Mouse (Mus musculus) G1E (cell line): ENCODE measurements around the gene Arid3b.

Experiments
- CTCF ChIP-seq: IDR thresholded peaks from 2 replicates; pipeline ENCODE4 v1.5.1; 2012; ENCODE audit warnings: low read depth, low read length, inconsistent platforms, mixed read lengths
- GATA1 ChIP-seq: IDR thresholded peaks from 2 replicates; pipeline ENCODE4 v1.6.1; 2012; ENCODE audit warnings: borderline replicate concordance, low read length, inconsistent platforms, mixed read lengths
- GATA2 ChIP-seq: IDR thresholded peaks from 2 replicates; pipeline ENCODE4 v1.6.1; 2012; ENCODE audit warnings: low read depth, low read length, inconsistent platforms, borderline replicate concordance
- POLR2AphosphoS5 ChIP-seq: IDR thresholded peaks from 2 replicates; pipeline ENCODE4 v1.6.1; 2012; ENCODE audit warnings: low read depth, low read length, inconsistent platforms; ENCODE audit not compliant: insufficient replicate concordance

DNA sequence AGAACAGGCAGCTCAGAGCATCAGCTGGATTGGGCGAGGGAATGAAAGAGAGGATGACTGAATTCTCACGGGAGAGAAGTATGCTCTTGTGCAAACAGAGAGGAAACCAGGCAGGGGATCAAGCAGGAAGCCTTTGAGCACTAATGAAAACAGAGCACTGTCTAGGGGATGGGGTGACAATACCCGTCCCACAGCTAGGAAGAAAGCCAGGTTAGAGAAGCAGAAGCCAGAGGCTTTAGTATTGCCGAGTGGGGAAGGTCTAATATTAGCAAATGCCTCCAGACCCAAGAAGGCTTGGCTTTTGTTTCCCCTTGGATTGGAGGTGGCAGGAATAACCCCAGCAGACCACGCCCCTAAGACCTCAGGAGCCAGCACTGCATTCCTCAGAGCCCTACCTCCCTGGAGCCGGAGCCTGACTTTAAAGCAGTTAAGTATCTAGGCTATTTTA is 19.3 kb downstream of the Arid3b start:
- TF ChIP-seq GATA2 = no peak
- no peak for TF ChIP-seq CTCF
- TF ChIP-seq GATA1 = no peak
- TF ChIP-seq POLR2AphosphoS5 = no peak
